Mouse (Mus musculus): ENCODE measurements around the gene Chrna1. TPM values are rescaled to one million over a fixed set of nuclear protein-coding genes. Genes with fewer than 3 reads are reported as not detected.

The Chrna1 gene
- polyA plus RNA-seq, 1 experiment from 2014 or later: 2.0 TPM

- 42% methylated on average over 9 of the region's 9 CpGs for WGBS
These were observed 16.6 kb upstream of the Chrna1 start for GRCm38 (mm10) chr2:73596786-73597185.

DNA sequence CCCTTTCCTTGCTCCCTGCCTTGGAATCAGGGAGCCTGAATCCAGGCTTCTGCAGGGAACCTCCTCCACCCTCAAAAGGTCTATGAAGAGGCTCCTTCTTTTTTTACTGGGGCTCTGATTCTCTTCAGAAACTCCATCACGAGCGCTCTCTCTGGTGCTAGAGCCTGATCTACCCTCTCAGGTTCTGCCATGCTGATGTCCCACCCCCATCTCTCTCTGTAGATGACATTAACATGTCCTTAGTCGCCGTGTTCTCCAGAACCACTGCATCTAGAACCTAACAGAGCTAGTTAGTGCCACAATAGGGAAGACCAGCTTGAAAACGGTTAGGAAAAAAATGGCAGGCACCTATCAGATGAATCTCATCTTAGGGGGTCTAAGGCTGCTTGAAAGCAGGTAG, 16.2 kb upstream of the Chrna1 start:
- H3K27me3 ChIP-seq (ENCODE audit: control insufficient read depth, insufficient read depth, low read length): no peaks in the 10 kb centered on the region
- 76% methylated on average over 5 of the region's 5 CpGs for WGBS
- no peak for ATAC-seq (ENCODE audit: insufficient read depth, low FRiP score, low TSS enrichment)
- H3K36me3 ChIP-seq (ENCODE audit: control insufficient read depth, insufficient read depth, low read length): no peaks in the 10 kb centered on the region
- no peak for DNase-seq (ENCODE audit: low spot score)
- H3K4me3 ChIP-seq (ENCODE audit: low read depth, low read length): no peak overlapping the region
- H3K27ac ChIP-seq (ENCODE audit: low read depth, low read length): no peak overlapping the region
- peaks cover 5% of the 10 kb centered on the region; the same call in 1 of the 2 replicates for H3K4me1 ChIP-seq (ENCODE audit: control insufficient read depth, insufficient read depth, low read length)
- H3K9ac ChIP-seq (ENCODE audit: low read length): no peak overlapping the region
- no peaks in the 10 kb centered on the region for H3K9me3 ChIP-seq (ENCODE audit: control insufficient read depth, low read length)
- H3K4me2 ChIP-seq (ENCODE audit: low read depth): no peak overlapping the region

More at GRCm38 (mm10) chr2:73596786-73597185, 16.6 kb upstream of the Chrna1 start:
- no peak overlapping the region for H3K4me2 ChIP-seq (ENCODE audit: low read depth)
- H3K27ac ChIP-seq (ENCODE audit: low read depth, low read length): no peak overlapping the region
- H3K36me3 ChIP-seq (ENCODE audit: control insufficient read depth, insufficient read depth, low read length): no peaks in the 10 kb centered on the region
- no peak overlapping the region for H3K9ac ChIP-seq (ENCODE audit: low read length)
- no peak for ATAC-seq (ENCODE audit: insufficient read depth, low FRiP score, low TSS enrichment)
- DNase-seq (ENCODE audit: low spot score): no peak
- H3K4me1 ChIP-seq (ENCODE audit: control insufficient read depth, insufficient read depth, low read length): peaks cover 5% of the 10 kb centered on the region; the same call in 1 of the 2 replicates
- no peaks in the 10 kb centered on the region for H3K27me3 ChIP-seq (ENCODE audit: control insufficient read depth, insufficient read depth, low read length)
- no peak overlapping the region for H3K4me3 ChIP-seq (ENCODE audit: low read depth, low read length)
- H3K9me3 ChIP-seq (ENCODE audit: control insufficient read depth, low read length): no peaks in the 10 kb centered on the region

- Histone ChIP-seq H3K4me2 (ENCODE audit: low read depth) (no peak overlapping the region), H3K27ac (ENCODE audit: low read depth, low read length) (no peak overlapping the region), H3K27me3 (ENCODE audit: control insufficient read depth, insufficient read depth, low read length) (no peaks in the 10 kb centered on the region), H3K4me1 (ENCODE audit: control insufficient read depth, insufficient read depth, low read length) (peaks cover 12% of the 10 kb centered on the region; the same call in 1 of the 2 replicates), H3K9ac (ENCODE audit: low read length) (no peak overlapping the region), H3K4me3 (ENCODE audit: low read depth, low read length) (no peak overlapping the region), H3K9me3 (ENCODE audit: control insufficient read depth, low read length) (no peaks in the 10 kb centered on the region), H3K36me3 (ENCODE audit: control insufficient read depth, insufficient read depth, low read length) (no peaks in the 10 kb centered on the region)
- no peak for DNase-seq (ENCODE audit: low spot score)
- 63% methylated on average over 2 of the region's 2 CpGs for WGBS
- ATAC-seq (ENCODE audit: insufficient read depth, low FRiP score, low TSS enrichment): no peak
These were observed 12.9 kb upstream of the Chrna1 start for GRCm38 (mm10) chr2:73593101-73593439.

GRCm38 (mm10) chr2:73592231-73593100, 12.3 kb upstream of the Chrna1 start:
- DNase-seq (ENCODE audit: low spot score): no peak
- no peak for ATAC-seq (ENCODE audit: insufficient read depth, low FRiP score, low TSS enrichment)
- no peak overlapping the region for H3K27ac ChIP-seq (ENCODE audit: low read depth, low read length)
- 73% methylated on average over 14 of the region's 14 CpGs for WGBS
- no peaks in the 10 kb centered on the region for H3K27me3 ChIP-seq (ENCODE audit: control insufficient read depth, insufficient read depth, low read length)
- peaks cover 12% of the 10 kb centered on the region; the same call in 1 of the 2 replicates for H3K4me1 ChIP-seq (ENCODE audit: control insufficient read depth, insufficient read depth, low read length)
- no peaks in the 10 kb centered on the region for H3K9me3 ChIP-seq (ENCODE audit: control insufficient read depth, low read length)
- no peak overlapping the region for H3K4me3 ChIP-seq (ENCODE audit: low read depth, low read length)
- H3K36me3 ChIP-seq (ENCODE audit: control insufficient read depth, insufficient read depth, low read length): no peaks in the 10 kb centered on the region
- no peak overlapping the region for H3K4me2 ChIP-seq (ENCODE audit: low read depth)
- no peak overlapping the region for H3K9ac ChIP-seq (ENCODE audit: low read length)

DNA sequence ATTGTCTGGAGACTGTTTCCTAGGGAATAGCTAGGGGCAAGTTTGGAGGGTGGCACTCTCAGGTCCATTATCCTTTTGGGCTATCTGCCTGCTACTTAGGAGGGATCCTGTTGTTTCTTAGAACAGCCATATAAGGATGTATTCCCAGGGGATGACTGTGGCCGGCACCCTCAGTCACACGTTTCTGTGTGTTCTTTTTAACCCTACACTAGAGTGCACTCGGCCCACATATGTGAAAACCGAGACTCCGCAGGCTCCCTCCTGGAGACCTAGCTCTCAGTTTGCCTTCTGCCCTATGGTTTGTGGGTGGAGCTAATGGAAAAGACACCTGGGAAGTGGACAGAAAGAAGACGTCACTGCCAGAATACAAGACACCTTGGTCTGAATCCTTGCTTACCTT, 11.1 kb upstream of the Chrna1 start:
- H3K4me1 ChIP-seq (ENCODE audit: control insufficient read depth, insufficient read depth, low read length): peaks cover 12% of the 10 kb centered on the region; the same call in 1 of the 2 replicates
- no peaks in the 10 kb centered on the region for H3K27me3 ChIP-seq (ENCODE audit: control insufficient read depth, insufficient read depth, low read length)
- no peak overlapping the region for H3K4me2 ChIP-seq (ENCODE audit: low read depth)
- DNase-seq (ENCODE audit: low spot score) (no peak), ATAC-seq (ENCODE audit: insufficient read depth, low FRiP score, low TSS enrichment) (no peak)
- 47% methylated on average over 6 of the region's 6 CpGs for WGBS
- no peaks in the 10 kb centered on the region for H3K36me3 ChIP-seq (ENCODE audit: control insufficient read depth, insufficient read depth, low read length)
- no peak overlapping the region for H3K27ac ChIP-seq (ENCODE audit: low read depth, low read length)
- H3K9ac ChIP-seq (ENCODE audit: low read length): no peak overlapping the region
- no peaks in the 10 kb centered on the region for H3K9me3 ChIP-seq (ENCODE audit: control insufficient read depth, low read length)
- no peak overlapping the region for H3K4me3 ChIP-seq (ENCODE audit: low read depth, low read length)

- Histone ChIP-seq H3K9ac (ENCODE audit: low read length) (no peak overlapping the region), H3K4me3 (ENCODE audit: low read depth, low read length) (peak overlapping the region; percentile 18; the same call in 1 of the 2 replicates), H3K4me2 (ENCODE audit: low read depth) (peak overlapping the region; percentile 40), H3K36me3 (ENCODE audit: control insufficient read depth, insufficient read depth, low read length) (no peaks in the 10 kb centered on the region), H3K27ac (ENCODE audit: low read depth, low read length) (no peak overlapping the region), H3K27me3 (ENCODE audit: control insufficient read depth, insufficient read depth, low read length) (no peaks in the 10 kb centered on the region), H3K9me3 (ENCODE audit: control insufficient read depth, low read length) (no peaks in the 10 kb centered on the region), H3K4me1 (ENCODE audit: control insufficient read depth, insufficient read depth, low read length) (peaks cover 12% of the 10 kb centered on the region; the same call in 1 of the 2 replicates)
- no peak for ATAC-seq (ENCODE audit: insufficient read depth, low FRiP score, low TSS enrichment)
- peak; percentile 59 for DNase-seq (ENCODE audit: low spot score)
- 11% methylated on average over 12 of the region's 12 CpGs for WGBS
These were observed 10.0 kb upstream of the Chrna1 start for GRCm38 (mm10) chr2:73590106-73590505.

DNA sequence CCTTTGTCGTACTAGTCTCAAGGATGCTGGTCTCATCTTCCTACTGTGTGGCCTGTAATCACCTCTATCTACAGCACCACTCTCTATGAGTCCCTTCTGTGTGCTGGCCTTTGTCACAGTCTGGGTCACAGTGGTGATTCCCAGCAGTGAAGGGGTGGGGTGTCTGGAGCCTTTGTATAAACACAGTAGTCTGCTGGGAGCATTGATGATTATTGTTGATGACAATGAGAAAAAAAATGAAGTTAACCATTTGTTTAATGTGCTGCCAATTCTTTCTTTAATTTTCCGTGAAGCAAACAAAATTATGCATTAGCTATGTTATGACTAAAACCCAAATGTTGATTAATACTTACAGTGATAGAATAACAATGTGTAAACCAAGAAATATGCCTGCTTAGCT, 8.8 kb upstream of the Chrna1 start:
- Histone ChIP-seq H3K4me2 (ENCODE audit: low read depth) (no peak overlapping the region), H3K4me3 (ENCODE audit: low read depth, low read length) (no peak overlapping the region), H3K4me1 (ENCODE audit: control insufficient read depth, insufficient read depth, low read length) (peaks cover 12% of the 10 kb centered on the region; the same call in 1 of the 2 replicates), H3K36me3 (ENCODE audit: control insufficient read depth, insufficient read depth, low read length) (no peaks in the 10 kb centered on the region), H3K27ac (ENCODE audit: low read depth, low read length) (no peak overlapping the region), H3K9ac (ENCODE audit: low read length) (no peak overlapping the region), H3K27me3 (ENCODE audit: control insufficient read depth, insufficient read depth, low read length) (no peaks in the 10 kb centered on the region), H3K9me3 (ENCODE audit: control insufficient read depth, low read length) (no peaks in the 10 kb centered on the region)
- no peak for DNase-seq (ENCODE audit: low spot score)
- 83% methylated on average over 2 of the region's 2 CpGs for WGBS
- no peak for ATAC-seq (ENCODE audit: insufficient read depth, low FRiP score, low TSS enrichment)

GRCm38 (mm10) chr2:73587109-73587506, 7.0 kb upstream of the Chrna1 start:
- Histone ChIP-seq H3K9me3 (ENCODE audit: control insufficient read depth, low read length) (no peaks in the 10 kb centered on the region), H3K4me2 (ENCODE audit: low read depth) (no peak overlapping the region), H3K9ac (ENCODE audit: low read length) (no peak overlapping the region), H3K27ac (ENCODE audit: low read depth, low read length) (no peak overlapping the region), H3K36me3 (ENCODE audit: control insufficient read depth, insufficient read depth, low read length) (no peaks in the 10 kb centered on the region), H3K4me3 (ENCODE audit: low read depth, low read length) (no peak overlapping the region), H3K27me3 (ENCODE audit: control insufficient read depth, insufficient read depth, low read length) (no peaks in the 10 kb centered on the region), H3K4me1 (ENCODE audit: control insufficient read depth, insufficient read depth, low read length) (peaks cover 10% of the 10 kb centered on the region; the same call in 1 of the 2 replicates)
- 61% methylated on average over 4 of the region's 4 CpGs for WGBS
- DNase-seq (ENCODE audit: low spot score): no peak
- no peak for ATAC-seq (ENCODE audit: insufficient read depth, low FRiP score, low TSS enrichment)
